Mouse (Mus musculus): ENCODE results near the gene Lingo1.

DNA sequence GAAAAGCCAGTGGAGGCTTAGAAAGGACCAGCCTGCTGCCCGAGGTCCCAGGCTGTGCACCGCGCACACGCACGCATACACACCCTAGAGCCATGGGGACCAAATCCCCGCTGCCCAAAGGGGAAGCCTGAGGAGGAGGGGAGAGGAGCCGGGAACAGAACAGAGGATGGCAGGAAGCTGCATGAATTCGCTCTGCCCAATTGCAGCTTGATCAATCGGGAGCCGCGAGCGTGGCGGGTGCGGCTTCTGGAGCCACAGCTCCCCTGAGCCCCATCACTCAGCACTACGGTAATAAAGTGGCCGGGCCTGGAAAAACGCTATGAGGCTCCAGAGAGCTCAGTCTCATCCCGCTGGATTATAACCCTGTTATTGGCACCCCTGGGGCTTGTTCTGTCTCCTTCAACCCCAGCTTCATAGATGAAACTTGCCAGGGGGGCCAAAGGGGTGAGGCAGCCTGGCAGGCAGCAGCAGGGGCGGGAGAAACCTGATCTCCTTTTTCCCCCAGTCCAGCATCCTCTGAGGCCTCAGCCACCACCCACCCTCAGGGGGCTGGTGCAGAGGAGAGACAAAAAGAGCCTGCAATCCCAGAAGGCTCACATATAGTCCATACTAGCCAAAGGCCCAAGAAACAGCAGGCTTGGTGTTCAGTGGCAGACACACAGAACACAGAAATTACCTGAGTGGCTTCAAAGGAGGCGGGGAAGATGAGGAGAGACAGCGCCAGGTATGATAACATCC lies 29.4 kb upstream of the Lingo1 start:
- TF ChIP-seq CTCF (IDR thresholded peaks at IDR 0.05; ENCODE audit: control insufficient read depth, insufficient read depth, insufficient read length) (no peak), USF1 (IDR thresholded peaks at IDR 0.05; ENCODE audit: low read depth) (no peak)

All from C2C12 (cell line).